Mouse (Mus musculus) cortical plate, adult 2 months (tissue): Measurements from ENCODE around the gene Phlda3.

ENCODE experiments used
- CTCF ChIP-seq: fragments of 200-500 bp; IDR thresholded peaks from 2 replicates; pipeline ENCODE4 v1.5.1; 2011; ENCODE audit warnings: mild to moderate bottlenecking, control low read depth, low read length; ENCODE audit not compliant: insufficient read depth; ENCODE audit errors: extremely low read depth
- POLR2A ChIP-seq: fragments of 200-500 bp; IDR thresholded peaks from 2 replicates; pipeline ENCODE4 v1.6.1; 2011; ENCODE audit warnings: mild to moderate bottlenecking, low read length, control low read depth; ENCODE audit not compliant: insufficient read depth; ENCODE audit errors: extremely low read depth

DNA sequence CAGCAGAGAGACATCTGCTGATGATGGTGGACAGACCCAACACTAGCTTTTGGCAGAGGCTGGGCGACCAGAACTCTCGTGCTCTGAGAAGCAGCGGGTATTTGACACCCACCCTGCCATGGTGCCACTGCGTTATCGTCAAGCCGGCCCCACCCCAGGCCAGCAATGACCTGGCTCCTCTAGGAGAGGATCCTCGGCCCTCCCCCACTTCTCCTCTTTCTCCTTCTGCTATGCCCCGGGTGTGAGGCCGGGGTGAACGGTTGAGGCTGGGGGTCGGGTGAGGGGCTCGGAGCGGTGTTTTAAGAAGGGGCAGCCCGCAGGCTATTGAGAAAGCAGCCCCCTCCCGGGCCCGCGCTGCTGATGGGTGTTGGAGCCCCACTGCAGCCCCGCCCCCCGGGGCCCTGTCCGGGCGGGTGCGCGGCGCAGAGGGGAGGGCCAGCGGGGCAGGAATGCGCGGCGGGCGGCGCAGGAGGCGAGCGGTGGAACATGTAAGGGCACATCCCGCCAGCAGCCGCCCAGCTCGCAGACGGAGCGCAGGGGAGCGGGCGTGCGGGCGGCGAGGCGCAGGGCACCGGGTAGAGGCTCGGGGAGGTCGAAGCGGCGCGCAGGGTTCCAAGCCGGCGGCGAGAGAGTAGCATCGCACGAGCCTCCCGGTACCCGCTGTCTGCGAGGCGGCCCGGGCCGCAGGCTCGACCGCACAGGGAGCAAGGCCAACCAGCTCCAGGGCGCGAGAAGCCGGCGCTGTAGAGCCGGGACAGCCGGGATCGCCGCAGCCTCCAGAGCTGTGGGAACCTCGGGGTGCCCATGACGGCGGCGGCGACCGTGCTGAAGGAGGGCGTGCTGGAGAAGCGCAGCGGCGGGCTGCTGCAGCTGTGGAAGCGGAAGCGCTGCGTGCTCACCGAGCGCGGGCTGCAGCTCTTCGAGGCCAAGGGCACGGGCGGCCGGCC is at the start of gene Phlda3:
- TF ChIP-seq CTCF = no peak
- TF ChIP-seq POLR2A = peak; percentile 45; the same call in 1 of the 2 replicates
